Mouse (Mus musculus) heart, postnatal 0 days (tissue): ENCODE measurements at regions not wholly inside any gene's neighbourhood (a gene's known extent, or its start where the extent isn't known, plus 50 kb on each side); places are given as distances from the start of the nearest gene placed in this dataset.

Experiments
- ATAC-seq: fragments of 200-750 bp; cut with Nextera tagmentation; 2 replicates; pipeline ENCODE4 v1.8.0; 2017; ENCODE audit warnings: low read depth, moderate number of reproducible peaks, moderate library complexity; ENCODE audit not compliant: insufficient read depth
- DNase-seq: peaks from one replicate; pipeline ENCODE4 v3.0.0-alpha.2; 2016; ENCODE audit warnings: low spot score
- H3K27ac ChIP-seq: fragments of 300-500 bp; sonication (generic); 2 replicates; pipeline ENCODE4 v1.5.1; 2014; ENCODE audit warnings: low read depth, mild to moderate bottlenecking
- H3K27me3 ChIP-seq: fragments of 300-500 bp; sonication (generic); 2 replicates; pipeline ENCODE4 v1.6.1; 2014; ENCODE audit warnings: low read length, mixed read lengths; ENCODE audit not compliant: control insufficient read depth, insufficient read depth
- H3K36me3 ChIP-seq: fragments of 300-500 bp; sonication (generic); replicated peaks from 2 replicates; pipeline ENCODE4 v1.6.1; 2014; ENCODE audit warnings: low read length, mixed read lengths; ENCODE audit not compliant: control insufficient read depth, insufficient read depth
- H3K4me1 ChIP-seq: fragments of 300-500 bp; sonication (generic); 2 replicates; pipeline ENCODE4 v1.6.1; 2014; ENCODE audit warnings: antibody characterized with exemption; ENCODE audit not compliant: control insufficient read depth, insufficient read depth
- H3K4me2 ChIP-seq: fragments of 300-500 bp; sonication (generic); 2 replicates; pipeline ENCODE4 v1.6.1; 2014; ENCODE audit warnings: low read depth, mild to moderate bottlenecking, low read length, moderate library complexity
- H3K4me3 ChIP-seq: fragments of 300-500 bp; sonication (generic); 2 replicates; pipeline ENCODE4 v1.5.1; 2014; ENCODE audit warnings: low read depth, low read length
- H3K9ac ChIP-seq: fragments of 300-500 bp; sonication (generic); replicated peaks from 2 replicates; pipeline ENCODE4 v1.6.1; 2014; ENCODE audit warnings: low read depth, low read length, mixed read lengths
- H3K9me3 ChIP-seq: fragments of 300-500 bp; sonication (generic); replicated peaks from 2 replicates; pipeline ENCODE4 v1.6.1; 2016; ENCODE audit warnings: low read length; ENCODE audit not compliant: control insufficient read depth
- CTCF ChIP-seq: IDR thresholded peaks from 2 replicates; pipeline ENCODE4 v1.5.1; 2016; ENCODE audit warnings: antibody characterized with exemption, control low read depth, low read depth
- EP300 ChIP-seq: IDR thresholded peaks from 2 replicates; pipeline ENCODE4 v1.6.1; 2016; ENCODE audit warnings: antibody characterized with exemption, low read depth
- WGBS: fragments of 180-500 bp; shearing (Covaris S2); extraction: QIAGEN DNeasy Blood & Tissue Kit; methylation state at CpG from one replicate; pipeline ENCODE4 v1.1.7; 2014; 5-methylcytosine and 5-hydroxymethylcytosine counted together

DNA sequence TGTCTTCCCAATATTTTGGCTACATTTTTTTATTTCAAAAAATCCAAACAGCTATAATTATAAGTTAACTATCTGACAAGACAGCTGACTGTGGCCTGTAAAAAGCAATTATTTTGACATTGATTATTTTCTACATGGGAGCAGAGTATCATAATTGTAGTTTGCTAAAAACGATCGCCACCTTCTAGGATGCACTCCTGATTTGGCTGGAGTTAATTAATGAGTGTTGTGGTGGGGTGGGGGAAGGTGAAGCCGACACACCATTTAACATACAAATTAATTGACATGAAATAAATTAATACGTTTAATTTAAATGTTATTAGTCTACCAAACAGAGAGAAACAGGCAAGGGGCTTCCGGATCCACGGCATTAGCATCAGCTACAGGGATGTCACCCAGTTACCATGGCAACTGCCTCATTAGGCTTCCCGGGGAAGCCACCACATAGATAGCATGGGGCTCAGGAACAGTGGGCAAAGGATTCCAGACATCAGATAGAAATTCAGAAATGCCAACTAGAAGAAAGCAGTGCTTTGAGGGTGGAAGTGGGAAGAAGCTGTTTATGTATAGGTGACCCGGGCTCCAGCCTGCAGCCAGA lies 255.9 kb downstream of the Prdm2 start:
- H3K27ac ChIP-seq: no peak overlapping the region
- no peak for TF ChIP-seq CTCF
- no peak for TF ChIP-seq EP300
- WGBS: 65% methylated on average over 8 of the region's 8 CpGs
- ATAC-seq: no peak
- no peak overlapping the region for H3K4me3 ChIP-seq
- no peaks in the 10 kb centered on the region for H3K27me3 ChIP-seq
- no peaks in the 10 kb centered on the region for H3K36me3 ChIP-seq
- H3K9me3 ChIP-seq: no peaks in the 10 kb centered on the region
- DNase-seq: no peak
- H3K9ac ChIP-seq: no peak overlapping the region
- H3K4me2 ChIP-seq: no peak overlapping the region
- H3K4me1 ChIP-seq: no peaks in the 10 kb centered on the region

DNA sequence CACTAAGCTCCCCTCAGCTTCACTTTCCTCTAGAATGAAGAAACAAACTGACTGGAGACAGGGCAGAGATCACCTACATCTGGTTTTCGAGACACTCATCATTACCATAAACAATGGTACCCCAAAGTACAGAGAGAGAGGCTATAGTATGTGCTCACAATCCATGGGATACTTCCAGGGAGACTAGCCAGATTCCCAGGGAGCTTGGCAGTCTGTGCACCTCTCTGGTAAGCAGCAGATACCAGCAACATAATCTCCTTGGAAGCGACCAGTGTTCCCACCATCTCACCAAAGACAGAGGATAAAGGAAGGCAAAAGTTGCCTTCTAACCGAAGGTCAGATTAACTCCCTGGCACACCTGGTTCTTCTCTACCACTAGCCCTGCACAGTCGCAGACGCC lies 256.4 kb downstream of the Prdm2 start:
- Histone ChIP-seq H3K36me3 (no peaks in the 10 kb centered on the region), H3K27ac (no peak overlapping the region), H3K4me1 (no peaks in the 10 kb centered on the region), H3K4me2 (no peak overlapping the region), H3K9ac (no peak overlapping the region), H3K27me3 (no peaks in the 10 kb centered on the region), H3K9me3 (no peaks in the 10 kb centered on the region), H3K4me3 (no peak overlapping the region)
- DNase-seq: no peak
- TF ChIP-seq EP300 (no peak), CTCF (no peak)
- 74% methylated on average over 5 of the region's 5 CpGs for WGBS
- no peak for ATAC-seq

DNA sequence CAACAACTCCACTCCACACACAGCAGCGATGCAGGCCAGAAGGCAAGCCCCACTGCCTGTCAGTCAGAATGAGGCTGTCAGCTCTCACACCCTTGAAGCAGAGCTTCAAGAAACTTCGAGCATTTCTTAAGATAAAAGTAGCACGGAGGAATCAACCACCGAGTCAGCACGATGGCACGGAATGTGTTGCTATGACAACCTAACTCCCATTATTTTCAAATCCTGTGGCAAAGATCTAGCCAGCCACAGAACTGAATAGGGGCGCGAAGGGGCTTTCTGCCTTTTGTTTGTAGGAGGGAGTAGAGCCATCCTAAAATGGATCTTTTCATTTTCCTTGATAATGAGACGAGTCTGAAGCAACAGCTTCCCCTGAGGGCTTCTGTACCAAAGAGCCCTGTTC lies 259.1 kb downstream of the Prdm2 start:
- Histone ChIP-seq H3K9me3 (no peaks in the 10 kb centered on the region), H3K27ac (no peak overlapping the region), H3K4me3 (no peak overlapping the region), H3K4me2 (no peak overlapping the region), H3K36me3 (no peaks in the 10 kb centered on the region), H3K27me3 (no peaks in the 10 kb centered on the region), H3K4me1 (no peaks in the 10 kb centered on the region), H3K9ac (no peak overlapping the region)
- TF ChIP-seq EP300: no peak
- TF ChIP-seq CTCF: no peak
- WGBS: 57% methylated on average over 9 of the region's 9 CpGs
- DNase-seq: no peak
- no peak for ATAC-seq

DNA sequence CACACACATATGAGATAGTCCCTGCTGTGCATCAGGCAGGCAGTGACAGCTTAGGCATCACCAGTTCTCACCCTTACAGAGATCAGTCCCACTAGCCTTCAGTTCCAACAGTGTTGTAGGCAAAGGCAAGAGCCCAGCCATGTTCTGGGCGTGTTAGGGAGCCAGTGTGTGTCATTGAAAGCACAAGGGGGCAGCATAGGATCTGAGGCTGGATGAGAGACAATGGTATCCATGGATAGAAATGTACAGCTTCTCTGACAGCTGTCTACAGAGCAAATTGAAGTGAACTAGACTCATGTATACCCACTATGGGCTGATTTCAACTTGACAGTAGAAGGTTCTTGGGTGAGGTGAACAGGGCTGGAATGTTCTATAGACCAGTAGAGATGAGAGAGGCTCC lies 259.9 kb downstream of the Prdm2 start:
- DNase-seq (no peak), ATAC-seq (no peak)
- WGBS: 42% methylated on average over 1 of the region's 1 CpGs
- no peak overlapping the region for H3K27ac ChIP-seq
- no peaks in the 10 kb centered on the region for H3K27me3 ChIP-seq
- no peak overlapping the region for H3K9ac ChIP-seq
- TF ChIP-seq CTCF: no peak
- no peak for TF ChIP-seq EP300
- H3K4me1 ChIP-seq: no peaks in the 10 kb centered on the region
- H3K36me3 ChIP-seq: no peaks in the 10 kb centered on the region
- no peak overlapping the region for H3K4me3 ChIP-seq
- H3K4me2 ChIP-seq: no peak overlapping the region
- H3K9me3 ChIP-seq: no peaks in the 10 kb centered on the region

DNA sequence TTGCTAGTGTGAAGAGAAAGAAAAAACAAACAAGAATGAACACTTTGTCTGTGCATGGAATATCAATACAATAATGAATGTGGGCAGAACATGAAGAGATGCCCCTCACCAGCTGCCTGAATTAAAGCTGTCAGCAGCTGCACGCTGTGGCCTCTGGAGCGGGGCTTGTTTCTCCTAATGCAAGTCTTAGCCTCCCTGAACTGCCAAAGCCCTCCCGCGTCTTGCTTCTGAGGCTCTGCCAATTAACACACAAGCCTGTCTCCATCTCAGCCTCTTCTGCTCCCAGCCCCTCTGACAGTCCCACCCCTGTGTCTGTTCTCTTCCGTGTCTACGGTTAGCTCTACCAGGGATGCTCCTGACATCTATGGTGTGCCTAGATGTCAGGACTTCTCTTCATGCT lies 265.1 kb downstream of the Prdm2 start:
- TF ChIP-seq CTCF (no peak), EP300 (no peak)
- no peaks in the 10 kb centered on the region for H3K27me3 ChIP-seq

DNA sequence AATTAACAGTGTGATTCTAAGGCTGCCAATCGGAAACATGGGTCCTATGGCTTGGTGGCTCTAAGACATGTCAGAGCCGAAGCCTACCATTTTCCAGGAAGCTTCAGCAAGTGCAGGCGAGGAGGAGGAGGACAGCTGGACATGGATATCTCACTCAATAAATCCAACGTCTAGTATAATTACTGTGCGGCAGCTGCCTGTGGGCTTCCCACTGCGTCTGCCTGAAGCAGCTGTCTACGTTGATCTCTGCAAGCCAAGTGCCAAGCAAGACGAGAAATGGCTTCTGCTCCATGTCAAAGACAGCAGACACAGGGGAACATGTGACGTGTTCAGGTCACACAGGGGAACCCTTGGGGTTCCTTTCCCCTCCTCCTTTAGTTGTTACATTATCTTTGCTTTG lies 279.2 kb downstream of the Prdm2 start:
- no peak overlapping the region for H3K9ac ChIP-seq
- no peaks in the 10 kb centered on the region for H3K4me1 ChIP-seq
- no peak for ATAC-seq
- no peak overlapping the region for H3K27ac ChIP-seq
- no peak overlapping the region for H3K4me3 ChIP-seq
- no peak for TF ChIP-seq CTCF
- H3K9me3 ChIP-seq: no peaks in the 10 kb centered on the region
- H3K4me2 ChIP-seq: no peak overlapping the region
- WGBS: 76% methylated on average over 9 of the region's 9 CpGs
- no peaks in the 10 kb centered on the region for H3K36me3 ChIP-seq
- H3K27me3 ChIP-seq: no peaks in the 10 kb centered on the region
- DNase-seq: no peak

More for the DNA sequence above, 265.1 kb downstream of the Prdm2 start:
- WGBS: 53% methylated on average over 6 of the region's 6 CpGs
- Histone ChIP-seq H3K36me3 (no peaks in the 10 kb centered on the region), H3K9ac (no peak overlapping the region), H3K27ac (no peak overlapping the region), H3K9me3 (no peaks in the 10 kb centered on the region), H3K4me2 (no peak overlapping the region), H3K4me1 (no peaks in the 10 kb centered on the region), H3K4me3 (no peak overlapping the region)
- ATAC-seq: no peak
- no peak for DNase-seq
